Mouse (Mus musculus) CD8-positive naive resting alpha-beta T cell, adult 2 months (primary cell): Measurements from ENCODE around the gene Vwa5b2.

Experiments used
- DNase-seq, 2 experiments: peaks; one replicate each; pipeline ENCODE4 v3.0.0; 2022; ENCODE audit warnings: low read depth in 2 of 2, low spot score in 2 of 2

Vwa5b2 gene

DNA sequence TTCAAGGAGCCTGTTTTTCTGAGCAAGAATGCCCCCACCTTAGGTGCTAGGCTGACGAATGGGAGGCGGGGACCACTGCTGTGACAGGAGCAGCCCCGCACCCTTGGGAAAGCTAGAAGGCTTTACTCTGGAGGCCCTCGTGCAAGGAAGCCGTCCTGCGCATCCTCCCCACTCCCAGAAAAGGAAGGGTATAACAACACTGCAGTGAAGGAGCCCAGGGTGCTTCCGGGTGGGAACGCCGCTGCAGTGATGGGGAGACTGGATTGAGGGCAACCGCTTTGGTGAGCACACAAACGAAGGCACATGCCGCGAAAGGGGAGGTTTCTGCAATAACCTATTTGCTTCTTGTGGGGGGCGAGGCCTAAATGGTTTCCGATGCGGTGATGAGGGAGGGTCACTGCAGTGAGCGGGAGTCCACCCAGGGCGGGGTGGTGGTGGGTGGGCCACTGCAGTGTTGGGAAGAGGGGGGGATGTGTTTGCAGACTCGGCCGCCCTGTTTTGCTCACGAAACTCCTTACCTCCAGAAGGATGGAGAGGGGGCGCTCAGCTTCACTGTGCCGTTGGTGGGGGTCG, at the start of gene Vwa5b2:
TSS of gene Vwa5b2 (plus strand) at position 106 of the 573 bp plus-strand sequence.
- DNase-seq, result no peak

DNA sequence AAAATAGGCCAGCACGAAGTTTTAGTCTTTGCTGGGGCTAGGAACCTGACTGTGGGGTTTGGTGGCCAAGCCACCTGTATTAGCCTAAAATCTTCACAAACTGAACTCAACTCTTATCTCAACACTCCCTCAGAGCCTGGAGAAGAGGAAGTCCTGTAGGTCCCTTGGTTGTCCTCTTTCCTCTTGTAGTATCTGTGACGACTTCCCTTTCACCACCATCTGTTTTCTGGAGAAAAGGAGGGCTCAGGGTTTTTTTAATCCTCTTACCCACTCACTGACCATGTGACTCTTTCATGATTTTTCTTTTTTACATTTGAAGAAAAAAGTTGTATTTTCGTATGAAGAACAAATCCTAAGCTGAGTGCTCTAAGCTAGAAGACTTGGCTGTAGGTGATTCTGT, 49.6 kb upstream of the Vwa5b2 start:
- DNase-seq, result no peak

DNA sequence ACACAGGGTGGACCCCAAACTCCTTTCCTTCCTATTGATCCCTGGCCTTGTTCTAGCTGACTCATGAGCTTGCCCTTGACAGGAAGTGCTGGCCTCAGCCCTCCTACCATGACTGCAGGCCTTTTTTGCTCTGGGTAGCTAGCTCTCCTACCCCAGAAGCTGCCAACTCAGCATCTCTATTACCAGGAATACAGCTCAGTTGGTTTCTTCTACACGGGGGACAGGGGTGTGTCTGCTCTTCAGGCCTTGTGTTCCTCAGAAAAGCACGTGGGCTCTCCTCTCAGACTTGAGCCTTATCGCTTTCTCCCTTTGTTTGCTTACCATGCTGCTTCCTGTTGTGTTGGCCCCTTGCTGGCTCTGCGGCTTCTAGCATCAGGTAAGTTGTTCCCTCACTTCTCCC, 48.8 kb upstream of the Vwa5b2 start:
- DNase-seq, result no peak

DNA sequence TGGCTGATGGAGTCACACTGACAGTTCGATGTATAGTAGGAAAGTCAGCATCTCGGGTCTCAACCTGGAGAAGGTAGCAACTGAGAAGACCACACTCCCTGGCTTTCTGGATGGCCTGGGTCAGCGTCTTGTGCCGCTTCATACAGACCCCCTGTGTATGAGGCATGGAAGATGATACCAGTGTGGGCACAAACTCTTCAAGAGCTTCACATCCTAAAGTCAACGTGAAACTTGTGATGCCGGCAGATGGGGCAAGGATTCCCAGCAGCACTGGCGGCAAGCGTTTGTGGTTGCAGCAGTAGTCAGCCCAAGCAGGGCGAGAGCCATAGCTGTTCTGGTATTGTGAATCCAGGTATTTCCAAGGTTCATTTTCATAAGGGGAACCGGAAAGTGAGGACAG, 43.6 kb upstream of the Vwa5b2 start:
- no peak for DNase-seq

DNA sequence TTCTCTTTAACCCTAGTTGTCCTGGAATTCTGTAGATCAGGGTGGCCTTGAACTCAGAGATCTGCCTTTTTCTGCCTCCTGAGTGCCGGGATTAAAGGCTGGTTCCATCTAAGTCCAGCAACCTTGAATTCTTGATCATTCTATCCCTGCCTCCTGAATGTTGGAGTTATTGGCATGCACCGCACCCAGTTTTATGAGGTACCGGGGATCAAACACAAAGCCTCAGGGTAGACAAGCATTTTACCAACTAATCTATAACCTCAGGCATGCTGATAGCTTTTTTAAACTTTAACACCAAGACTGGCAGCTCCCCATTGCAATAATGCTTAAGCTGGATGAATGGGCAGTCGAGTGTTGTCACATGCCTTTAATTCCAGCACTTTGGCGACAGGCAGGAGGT, 41.8 kb upstream of the Vwa5b2 start:
- DNase-seq, result no peak

DNA sequence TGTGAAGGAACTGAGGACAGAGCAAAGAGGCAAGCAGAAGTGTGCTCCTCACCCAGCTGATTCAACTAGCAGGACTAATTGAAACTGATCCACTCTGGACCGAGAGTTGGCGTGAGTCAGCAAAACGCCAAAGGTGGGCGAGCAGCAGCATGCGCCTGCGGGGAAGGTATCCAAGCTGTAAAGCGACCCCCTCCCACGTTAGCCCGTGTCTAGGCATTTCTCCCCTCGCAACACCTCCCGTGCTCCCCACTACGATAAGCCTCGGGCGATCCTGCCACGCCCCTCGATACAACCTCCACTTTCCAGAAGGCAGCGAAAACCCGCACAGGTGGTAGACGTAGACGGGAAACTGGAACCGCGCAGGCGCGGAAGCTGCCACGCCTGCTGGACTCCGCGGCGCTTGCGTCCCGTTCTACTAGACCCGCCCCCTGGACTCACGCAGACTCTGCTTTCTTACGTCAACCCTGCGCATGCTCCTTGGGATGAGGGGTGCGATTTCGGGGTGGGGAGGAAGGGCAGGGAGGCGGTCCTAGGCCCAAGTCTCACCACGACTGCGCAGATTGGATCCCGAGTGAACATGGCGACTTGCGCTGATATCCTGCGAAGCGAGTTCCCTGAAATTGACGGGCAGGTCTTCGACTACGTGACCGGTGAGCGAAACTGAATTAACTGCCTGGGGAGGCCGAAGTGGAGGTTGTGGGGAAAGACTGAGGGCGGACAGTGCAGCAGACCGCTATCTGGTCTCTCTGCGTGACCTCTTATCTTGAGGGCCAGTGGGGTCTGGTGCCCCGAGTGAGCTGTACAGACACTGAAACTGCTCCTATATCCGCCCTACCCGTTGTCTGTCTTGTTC, 40.9 kb upstream of the Vwa5b2 start, which contains the start of gene Abcf3:
TSS of gene Abcf3 (plus strand) at position 482 of the 853 bp plus-strand sequence.
- DNase-seq, result peak; percentile 96 to 97

DNA sequence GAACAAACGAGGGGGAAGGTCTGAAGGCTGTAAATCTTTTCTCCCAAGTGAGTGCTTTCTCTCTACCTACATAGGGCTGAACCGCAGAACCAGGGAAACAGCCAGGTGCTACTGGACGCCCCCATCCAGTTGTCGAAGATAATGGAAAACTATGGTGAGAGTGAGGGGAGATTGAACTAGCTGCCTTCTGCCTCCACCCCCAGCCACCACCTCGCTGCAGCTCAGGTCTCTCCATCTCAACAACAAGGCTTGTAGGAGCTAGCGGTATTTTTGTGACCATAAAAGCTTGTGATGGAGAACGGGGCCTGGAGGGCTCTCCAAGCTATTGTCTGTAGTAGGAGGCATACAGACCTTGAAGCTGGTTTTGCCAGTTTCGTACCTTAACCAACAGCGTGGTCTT, 40.1 kb upstream of the Vwa5b2 start:
- no peak for DNase-seq

DNA sequence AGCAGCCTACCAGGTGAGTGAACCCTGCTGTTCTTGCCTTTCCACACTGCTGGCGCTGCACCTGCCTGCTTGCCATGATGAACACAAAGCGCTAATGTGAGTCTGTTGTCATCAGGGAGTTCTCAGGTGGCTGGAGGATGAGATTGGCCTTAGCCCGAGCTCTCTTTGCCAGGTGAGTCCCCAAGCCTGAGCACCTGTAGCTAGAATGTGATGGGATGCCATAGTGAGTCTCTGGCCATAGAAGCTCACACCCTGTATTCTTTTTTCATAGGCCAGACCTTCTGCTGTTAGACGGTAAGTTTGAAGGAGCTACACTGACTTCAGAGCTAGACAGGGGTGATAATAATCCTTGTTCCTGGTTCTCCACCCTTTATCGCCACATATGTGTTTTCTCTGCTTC, 37.6 kb upstream of the Vwa5b2 start:
- DNase-seq, result no peak

DNA sequence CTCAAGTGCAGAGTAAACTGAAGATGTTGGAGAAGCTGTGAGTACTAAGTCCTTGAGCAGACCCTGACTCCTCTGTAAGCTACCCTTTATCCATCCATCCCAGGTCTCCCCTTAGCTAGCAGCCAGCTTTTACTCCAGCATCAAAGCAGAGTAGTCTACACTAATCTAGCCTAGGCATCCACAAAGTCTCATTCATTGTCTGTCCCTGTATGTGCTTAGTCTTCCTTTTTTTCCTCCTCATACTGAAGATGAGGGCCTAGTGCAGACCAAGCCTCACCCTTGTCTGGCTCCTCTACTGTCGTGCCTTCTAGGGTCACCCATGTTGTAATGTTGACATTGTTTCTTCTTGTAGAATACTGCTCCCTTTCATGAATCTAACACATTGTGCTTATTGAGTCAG, 36.7 kb upstream of the Vwa5b2 start:
- no peak for DNase-seq

DNA sequence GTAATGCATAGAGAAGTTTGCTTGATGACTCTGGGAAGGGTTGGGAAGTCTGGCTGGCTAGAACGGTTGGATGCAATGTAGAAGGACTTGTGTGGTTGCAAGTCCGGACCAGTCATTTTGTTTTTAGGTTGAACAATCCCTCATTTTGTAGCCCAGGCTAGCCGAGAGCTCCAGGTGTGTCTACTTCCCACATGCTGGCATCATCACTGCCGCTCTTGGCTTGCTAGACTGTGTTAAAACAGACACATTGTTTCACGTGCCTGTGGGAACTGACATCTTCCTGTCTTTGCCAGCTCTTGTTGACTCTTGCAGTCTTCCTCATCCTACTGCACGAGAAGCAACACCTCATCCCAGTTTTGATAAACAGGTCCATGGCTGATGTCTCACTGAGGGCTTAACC, 34.3 kb upstream of the Vwa5b2 start:
- no peak for DNase-seq

DNA sequence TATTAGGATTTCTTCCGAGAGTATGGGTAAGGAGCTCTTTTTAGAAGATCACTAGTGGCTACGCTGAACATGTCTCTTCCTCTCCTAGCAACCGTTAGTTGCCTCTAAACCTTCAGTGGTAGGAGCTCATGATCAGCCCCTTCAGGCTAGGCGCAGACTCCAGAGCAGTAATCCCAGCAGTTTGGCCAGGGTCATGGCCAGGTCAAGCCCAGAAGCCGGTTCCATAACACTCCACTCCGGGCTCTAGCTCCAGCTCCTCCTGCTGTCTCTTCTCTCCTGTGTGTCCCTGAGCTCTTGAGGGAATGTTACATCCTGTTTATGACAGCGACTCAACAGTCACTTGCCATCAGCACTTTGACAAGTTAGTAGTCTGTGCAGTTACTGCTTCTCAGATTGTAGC, 31.9 kb upstream of the Vwa5b2 start:
- no peak for DNase-seq

DNA sequence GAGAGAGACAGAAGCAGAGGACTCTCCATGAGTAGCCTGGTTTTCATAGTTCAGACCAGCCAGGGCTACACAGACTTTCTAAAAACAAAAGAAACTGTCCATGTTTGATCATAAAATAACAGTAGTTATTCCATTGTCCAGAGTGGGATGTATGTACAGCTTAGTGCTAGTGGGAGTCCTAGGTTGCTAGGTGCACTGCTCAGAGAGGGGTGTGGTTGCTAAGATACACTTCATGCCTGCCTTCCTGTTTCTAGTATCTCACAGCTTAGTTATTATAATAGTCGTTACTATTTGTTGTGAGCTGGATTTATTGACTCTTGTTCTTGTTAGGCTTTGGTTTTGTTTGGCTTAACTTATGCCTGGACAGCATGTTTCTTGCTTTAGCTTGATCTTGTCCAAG, 24.2 kb upstream of the Vwa5b2 start:
- no peak for DNase-seq

DNA sequence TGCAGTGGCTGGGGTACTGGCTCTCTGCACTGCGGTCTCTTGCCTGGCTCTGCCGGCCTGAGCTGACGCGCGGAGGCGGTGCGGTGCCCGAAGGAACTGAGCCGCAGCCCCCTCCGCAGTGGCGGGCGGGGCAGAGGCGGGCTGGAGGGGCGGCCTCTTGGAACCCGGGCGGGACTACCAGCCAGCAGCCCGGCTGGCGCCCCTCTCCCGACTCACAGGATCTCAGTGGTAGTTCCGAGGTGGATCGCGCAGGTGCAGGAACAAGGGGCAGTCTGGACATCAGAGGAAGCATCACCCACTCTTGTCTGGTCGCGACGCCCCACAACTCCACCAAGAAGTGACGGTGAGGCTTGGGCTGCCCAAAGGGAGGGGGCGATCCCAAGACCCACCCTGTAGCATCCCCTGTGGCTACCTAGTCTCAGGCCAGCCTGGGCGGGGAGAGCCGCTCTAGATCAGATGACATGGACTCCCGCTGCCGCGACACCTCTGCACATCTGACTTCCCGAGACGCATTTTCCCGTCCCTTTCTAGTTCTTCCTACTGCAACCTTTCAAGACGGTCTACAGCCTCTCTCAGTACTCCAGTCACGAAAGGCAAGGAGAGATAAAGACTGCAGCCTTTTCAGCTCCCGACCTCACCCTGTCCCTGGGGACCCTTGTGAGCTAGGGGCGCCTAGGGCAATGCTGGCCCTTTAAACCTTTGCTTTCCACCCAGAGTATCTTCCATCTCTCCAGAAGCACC, 838 bp downstream of the Vwa5b2 start:
- DNase-seq, result no peak

DNA sequence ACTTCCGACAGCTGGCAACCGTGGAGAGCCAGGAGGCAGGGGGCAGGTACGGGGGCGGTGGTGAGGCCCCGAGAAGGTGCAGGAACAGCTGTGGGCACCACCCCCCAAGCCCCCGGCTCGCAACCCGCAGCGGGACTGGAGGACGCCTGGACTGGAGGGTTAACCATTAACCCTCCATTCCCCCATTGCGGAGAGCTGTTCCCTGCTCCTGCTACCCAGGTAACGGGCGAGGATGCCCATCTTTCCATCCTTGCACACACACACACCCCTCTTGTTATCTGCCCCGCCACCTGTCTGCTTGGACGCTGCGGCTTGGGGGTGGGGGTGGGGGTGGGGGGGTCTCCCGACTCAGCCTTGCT, 1.4 kb downstream of the Vwa5b2 start:
- no peak for DNase-seq

DNA sequence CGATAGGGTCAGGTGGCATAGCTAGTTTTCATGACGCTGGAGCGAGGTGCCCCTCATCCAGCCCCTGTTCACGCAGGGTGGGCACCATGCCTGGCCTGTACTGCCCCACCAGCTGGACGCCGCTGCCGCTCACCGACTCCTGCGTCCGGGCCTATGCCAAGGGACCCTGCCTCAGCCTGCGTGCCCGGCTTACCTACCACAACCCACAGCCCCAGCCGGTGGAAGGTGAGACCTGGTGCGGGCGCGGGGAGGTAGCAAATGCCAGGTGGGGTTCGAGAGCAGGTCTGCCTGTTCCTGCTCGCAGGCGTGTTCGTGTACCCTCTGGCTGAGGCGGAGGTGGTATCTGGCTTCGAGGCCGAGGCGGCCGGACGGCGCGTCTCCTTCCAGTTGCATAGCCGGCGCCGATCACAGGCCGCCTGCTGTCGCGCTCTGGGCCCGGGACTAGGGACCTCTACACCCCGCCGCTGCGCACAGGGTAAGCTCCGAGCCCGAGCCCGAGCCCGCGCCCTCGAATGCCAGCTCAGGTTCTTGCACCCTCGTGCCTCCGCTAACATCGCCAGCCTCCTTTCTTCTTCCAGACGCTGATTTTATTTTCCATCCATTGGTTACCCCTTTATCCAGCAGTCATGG, 1.9 kb downstream of the Vwa5b2 start:
- DNase-seq, result no peak

DNA sequence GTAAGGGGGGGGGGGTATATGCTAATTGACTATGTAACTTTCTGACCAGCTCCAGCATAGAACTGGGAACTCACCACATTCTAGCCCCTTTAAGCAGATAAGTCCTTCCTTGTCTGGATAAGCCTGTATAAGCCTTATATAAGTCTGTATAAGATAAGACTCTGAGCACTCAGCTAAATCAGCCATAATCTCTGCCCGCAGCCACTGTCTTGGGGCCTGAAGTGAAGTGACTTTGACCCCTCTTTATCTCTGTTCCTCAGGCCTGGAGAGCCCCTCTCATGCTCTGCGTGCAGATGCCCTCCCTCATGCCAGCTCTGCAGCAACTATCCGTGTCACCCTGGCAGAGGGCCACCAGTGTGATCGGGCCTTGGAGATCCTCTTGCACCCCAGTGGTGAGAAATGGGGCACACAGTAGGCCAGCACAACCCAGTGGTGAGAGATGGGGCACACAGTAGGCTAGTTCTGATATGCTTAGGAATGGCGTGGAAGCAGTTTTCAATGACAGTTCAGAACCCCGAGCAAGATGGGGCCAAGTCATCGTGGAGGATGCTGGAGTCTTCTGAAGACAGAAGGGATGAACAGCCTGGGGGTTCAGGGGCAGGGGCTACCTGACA, 5.9 kb downstream of the Vwa5b2 start:
- no peak for DNase-seq

DNA sequence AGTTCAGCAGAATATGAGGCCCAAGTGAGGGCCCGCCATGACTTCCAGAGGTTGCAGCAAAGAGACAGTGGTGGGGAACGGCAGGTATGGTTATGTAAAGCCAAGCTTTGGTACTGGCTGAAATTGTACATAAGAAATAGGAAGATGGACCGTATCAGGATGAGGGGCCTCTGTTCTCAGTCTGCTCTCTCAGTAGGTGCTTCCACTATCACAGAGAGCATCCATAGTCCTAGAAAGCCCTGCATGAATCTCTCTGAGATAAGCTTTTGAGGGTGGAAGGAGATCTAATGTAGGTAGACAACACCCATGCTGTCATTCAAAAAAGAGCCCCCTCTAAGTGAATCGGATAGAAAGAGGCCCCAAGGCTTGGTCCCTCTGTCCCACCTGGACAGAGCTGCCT, 6.5 kb downstream of the Vwa5b2 start:
- DNase-seq, result no peak

DNA sequence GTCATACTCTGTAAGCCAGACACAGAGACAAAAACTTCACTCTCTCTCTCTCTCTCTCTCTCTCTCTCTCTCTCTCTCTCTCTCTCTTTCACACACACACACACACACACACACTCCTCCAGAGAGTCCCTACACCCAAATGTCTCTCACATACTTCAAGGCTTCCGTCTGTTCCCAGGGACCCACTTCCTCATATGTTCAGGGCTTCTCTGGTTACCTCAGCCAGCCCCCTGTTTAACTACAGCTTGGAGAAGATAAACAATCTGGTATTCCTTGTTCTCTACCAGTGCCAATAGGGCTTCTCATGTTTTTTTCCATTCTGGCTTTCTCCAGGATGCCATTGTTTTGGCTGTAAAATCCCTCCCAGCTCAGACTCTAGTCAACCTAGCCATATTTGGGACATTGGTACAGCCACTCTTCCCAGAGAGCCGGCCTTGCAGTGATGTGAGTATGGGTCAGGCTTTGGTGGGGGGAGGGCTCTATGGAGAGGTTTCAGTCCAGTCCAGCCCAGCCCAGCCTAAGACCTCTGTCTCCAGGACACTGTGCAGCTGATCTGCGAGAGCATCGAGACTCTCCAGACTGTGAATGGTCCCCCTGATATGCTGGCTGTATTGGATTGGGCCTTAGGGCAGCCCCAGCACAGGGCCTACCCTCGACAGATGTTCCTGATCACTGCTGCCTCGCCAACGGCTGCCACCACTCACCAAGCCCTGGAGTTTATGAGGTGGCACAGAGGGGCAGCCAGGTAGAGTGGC, 7.6 kb downstream of the Vwa5b2 start:
- DNase-seq, result no peak

DNA sequence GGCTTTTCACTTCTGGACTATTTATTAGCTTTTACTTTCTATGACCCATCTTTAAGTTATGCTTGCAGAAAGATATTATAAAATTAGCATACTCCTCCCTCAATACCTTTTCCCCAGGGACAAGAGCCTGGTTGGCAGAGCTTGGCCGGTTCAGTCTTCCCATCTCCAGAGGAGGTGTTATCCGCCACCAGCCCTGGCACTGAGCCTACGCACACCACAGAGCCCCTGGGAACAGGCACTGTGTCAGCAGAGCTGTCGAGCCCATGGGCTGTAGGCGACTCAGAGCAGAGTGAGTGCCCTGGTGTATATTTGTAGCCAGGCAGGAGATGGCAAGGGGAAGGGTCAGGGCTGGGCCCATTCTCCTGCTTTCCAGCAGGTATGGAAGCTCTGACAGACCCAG, 11.2 kb downstream of the Vwa5b2 start:
- DNase-seq, result no peak

DNA sequence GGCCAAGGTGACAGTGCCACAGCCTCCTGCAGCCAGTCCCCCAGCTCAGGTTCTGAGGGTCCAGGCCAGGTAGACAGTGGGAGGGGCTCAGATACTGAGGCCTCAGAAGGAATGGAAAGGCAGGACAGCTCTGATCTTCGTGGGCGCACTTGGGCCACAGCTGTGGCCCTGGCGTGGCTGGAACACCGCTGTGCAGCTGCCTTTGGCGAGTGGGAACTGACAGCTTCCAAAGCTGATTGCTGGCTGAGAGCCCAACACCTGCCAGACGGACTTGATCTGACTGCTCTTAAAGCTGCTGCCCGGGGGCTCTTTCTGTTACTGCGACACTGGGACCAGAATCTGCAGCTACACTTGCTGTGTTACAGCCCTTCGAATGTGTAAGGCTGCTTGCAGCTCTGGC, 15.4 kb downstream of the Vwa5b2 start:
- no peak for DNase-seq
